Mouse (Mus musculus) right cerebral cortex, adult 2 months (tissue): Measurements from ENCODE around the gene Mfap1a.
A peak's percentile ranks its signal among the peaks of the same experiment; 100 is the strongest.
"Not testable (repeated sequence)": the region's sequence is repeated elsewhere in the genome, so short reads cannot be mapped to it uniquely, and the experiment has no call there.

Experiments
- DNase-seq, 2 experiments: peaks; one replicate each; pipeline ENCODE4 v3.0.0; 2021 to 2022; ENCODE audit warnings: low spot score in 2 of 2

The Mfap1a gene

GRCm38 (mm10) chr2:121505942-121506882, at the start of gene Mfap1a, which contains the start of gene Wdr76:
TSS of gene Mfap1a (minus strand) at chr2:121506665.
TSS of gene Wdr76 (plus strand) at chr2:121506723.
- DNase-seq: peak; percentile 86

- DNase-seq: no peak
Measured at GRCm38 (mm10) chr2:121551271-121551670, 44.8 kb upstream of the Mfap1a start.

GRCm38 (mm10) chr2:121549630-121550029, 43.2 kb upstream of the Mfap1a start:
- DNase-seq: no peak

GRCm38 (mm10) chr2:121544829-121545228, 38.4 kb upstream of the Mfap1a start:
- DNase-seq: no peak

GRCm38 (mm10) chr2:121525056-121525455, 18.6 kb upstream of the Mfap1a start:
- peak; percentile 25 to 31 for DNase-seq

- not testable (repeated sequence) for DNase-seq
Measured at GRCm38 (mm10) chr2:121522830-121523229, 16.4 kb upstream of the Mfap1a start.

GRCm38 (mm10) chr2:121522006-121522405, 15.5 kb upstream of the Mfap1a start:
- DNase-seq: peak; percentile 39 to 52

- DNase-seq: not testable (repeated sequence)
Measured at GRCm38 (mm10) chr2:121518711-121519110, 12.2 kb upstream of the Mfap1a start.

- DNase-seq: no peak
Measured at GRCm38 (mm10) chr2:121518106-121518505, 11.6 kb upstream of the Mfap1a start.

GRCm38 (mm10) chr2:121514211-121514610, 7.7 kb upstream of the Mfap1a start:
- no peak for DNase-seq

GRCm38 (mm10) chr2:121512991-121513765, 6.7 kb upstream of the Mfap1a start:
- DNase-seq: not testable (repeated sequence)

GRCm38 (mm10) chr2:121511401-121511800, 4.9 kb upstream of the Mfap1a start:
- no peak for DNase-seq

GRCm38 (mm10) chr2:121509584-121509983, 3.1 kb upstream of the Mfap1a start:
- DNase-seq: peak; percentile 45 to 54

GRCm38 (mm10) chr2:121507951-121508330, 1.5 kb upstream of the Mfap1a start:
- DNase-seq: no peak

- no peak for DNase-seq
Measured at GRCm38 (mm10) chr2:121507173-121507950, 897 bp upstream of the Mfap1a start.

- not testable (repeated sequence) for DNase-seq
Measured at GRCm38 (mm10) chr2:121501550-121501949, 4.9 kb downstream of the Mfap1a start.

GRCm38 (mm10) chr2:121484403-121484802, 22.1 kb downstream of the Mfap1a start:
- not testable (repeated sequence) for DNase-seq

GRCm38 (mm10) chr2:121483576-121483975, 22.9 kb downstream of the Mfap1a start:
- DNase-seq: no peak

GRCm38 (mm10) chr2:121480916-121481315, 25.5 kb downstream of the Mfap1a start:
- DNase-seq: not testable (repeated sequence)

GRCm38 (mm10) chr2:121480498-121480897, 26.0 kb downstream of the Mfap1a start:
- no peak for DNase-seq

- DNase-seq: no peak
Measured at GRCm38 (mm10) chr2:121477491-121478266, 28.8 kb downstream of the Mfap1a start.
